Mouse (Mus musculus) lung, postnatal 0 days (tissue): ENCODE measurements around the gene Ppp1r36. TPM values are rescaled to one million over a fixed set of nuclear protein-coding genes. Genes with fewer than 3 reads are reported as not detected.
A peak's percentile ranks its signal among the peaks of the same experiment; 100 is the strongest.

ENCODE experiments used
- ATAC-seq: fragments of 200-750 bp; cut with Nextera tagmentation; 2 replicates; pipeline ENCODE4 v1.8.0; 2017; ENCODE audit warnings: moderate library complexity
- DNase-seq: peaks from one replicate; pipeline ENCODE4 v3.0.0-alpha.2; 2016; ENCODE audit warnings: low spot score
- H3K27ac ChIP-seq: fragments of 300-500 bp; sonication (generic); 2 replicates; pipeline ENCODE4 v1.5.1; 2014; ENCODE audit warnings: antibody characterized with exemption, mild to moderate bottlenecking, low read length, mixed read lengths
- H3K27me3 ChIP-seq: fragments of 300-500 bp; sonication (generic); replicated peaks from 2 replicates; pipeline ENCODE4 v1.6.1; 2014; ENCODE audit warnings: low read length, mixed read lengths; ENCODE audit not compliant: insufficient read depth
- H3K36me3 ChIP-seq: fragments of 300-500 bp; sonication (generic); 2 replicates; pipeline ENCODE4 v1.6.1; 2014; ENCODE audit warnings: low read length, mixed read lengths; ENCODE audit not compliant: insufficient read depth
- H3K4me1 ChIP-seq: fragments of 300-500 bp; sonication (generic); 2 replicates; pipeline ENCODE4 v1.6.1; 2014; ENCODE audit warnings: antibody characterized with exemption, low read depth, low read length, mixed read lengths; ENCODE audit not compliant: insufficient read depth
- H3K4me2 ChIP-seq: fragments of 300-500 bp; sonication (generic); replicated peaks from 2 replicates; pipeline ENCODE4 v1.6.1; 2014; ENCODE audit warnings: low read depth, mild to moderate bottlenecking, low read length, moderate library complexity, mixed read lengths
- H3K4me3 ChIP-seq: fragments of 300-500 bp; sonication (generic); 2 replicates; pipeline ENCODE4 v1.5.1; 2014; ENCODE audit warnings: low read depth, low read length
- H3K9ac ChIP-seq: fragments of 300-500 bp; sonication (generic); replicated peaks from 2 replicates; pipeline ENCODE4 v1.6.1; 2014; ENCODE audit warnings: low read depth, mild to moderate bottlenecking
- H3K9me3 ChIP-seq: fragments of 300-500 bp; sonication (generic); 2 replicates; pipeline ENCODE4 v1.6.1; 2016; ENCODE audit warnings: low read length, mixed read lengths
- CTCF ChIP-seq: IDR thresholded peaks from 2 replicates; pipeline ENCODE4 v1.5.1; 2016; ENCODE audit warnings: antibody characterized with exemption, mild to moderate bottlenecking
- EP300 ChIP-seq: IDR thresholded peaks from 2 replicates; pipeline ENCODE4 v1.6.1; 2016; ENCODE audit warnings: antibody characterized with exemption, mild to moderate bottlenecking, control low read depth
- WGBS: fragments of 180-500 bp; shearing (Covaris S2); extraction: QIAGEN DNeasy Blood & Tissue Kit; methylation state at CpG from one replicate; pipeline ENCODE4 v1.1.7; 2014; 5-methylcytosine and 5-hydroxymethylcytosine counted together
- polyA plus RNA-seq: library from polyadenylated mRNA; unstranded; fragments of >200 nt; fragmentation: Nextera tagmentation; extraction: Ambion mirVana; gene quantifications from 2 replicates; pipeline ENCODE4 v1.2.1, GENCODE M21; 2015

Ppp1r36 gene
- polyA plus RNA-seq, 1 experiment from 2014 or later: 11.5 TPM

DNA sequence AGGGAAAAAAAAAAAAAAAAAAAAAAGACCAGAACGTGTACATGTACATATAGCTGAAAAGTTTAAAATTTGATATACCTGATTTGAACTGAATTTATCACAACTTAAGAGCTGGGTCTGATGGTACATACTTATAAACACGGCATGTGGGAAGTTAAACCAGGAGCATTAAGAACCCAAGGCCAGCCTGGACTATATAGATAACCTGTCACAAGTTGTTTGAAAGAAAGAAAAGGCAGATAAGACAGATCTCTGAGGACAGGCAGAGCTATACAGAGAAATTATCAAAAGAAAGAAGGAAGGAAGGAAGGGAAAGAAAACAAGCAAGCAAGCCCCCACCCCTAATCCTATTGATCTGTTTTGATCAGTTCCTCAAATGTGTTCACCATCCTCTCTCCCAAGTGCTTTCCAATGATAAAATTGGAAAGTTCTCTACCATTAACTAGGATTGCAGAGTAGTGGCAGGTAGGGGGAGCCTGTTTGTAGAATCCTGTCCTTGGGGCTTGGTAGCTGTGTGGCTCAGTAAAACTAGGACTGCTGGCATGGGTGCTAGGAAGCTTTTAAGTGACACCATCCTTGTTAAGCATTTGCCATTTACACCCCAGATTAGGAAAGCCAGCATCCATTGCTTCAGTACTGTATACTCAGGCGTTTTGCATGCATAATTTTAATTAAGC is 25.6 kb upstream of the Ppp1r36 start:
- Histone ChIP-seq H3K4me3 (no peak overlapping the region), H3K4me1 (no peaks in the 10 kb centered on the region), H3K27ac (no peak overlapping the region), H3K27me3 (no peaks in the 10 kb centered on the region), H3K4me2 (no peak overlapping the region), H3K36me3 (no peaks in the 10 kb centered on the region), H3K9ac (no peak overlapping the region), H3K9me3 (no peaks in the 10 kb centered on the region)
- no peak for DNase-seq
- WGBS: 72% methylated on average over 3 of the region's 3 CpGs
- TF ChIP-seq EP300: no peak
- TF ChIP-seq CTCF: peak; percentile 13; the same call in 1 of the 2 replicates
- no peak for ATAC-seq

DNA sequence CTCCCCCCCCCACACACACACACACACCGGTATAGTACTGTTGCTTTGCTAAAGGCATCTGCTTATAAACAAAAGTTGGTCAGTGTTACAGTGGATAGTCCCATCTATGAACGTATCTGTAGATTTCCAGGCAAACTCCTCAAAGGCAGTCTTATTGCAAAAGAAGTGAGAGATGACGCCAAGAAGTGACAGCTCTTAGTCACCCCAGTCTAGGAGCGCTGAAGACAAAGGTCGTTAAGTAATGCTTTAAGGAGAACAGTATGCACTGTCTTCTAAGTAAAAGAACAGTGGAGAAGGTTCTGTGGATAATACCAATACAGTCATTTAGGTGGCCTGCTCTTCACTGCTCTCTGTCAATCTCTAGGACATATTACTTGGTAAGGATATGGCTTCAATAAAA is 24.4 kb upstream of the Ppp1r36 start:
- DNase-seq (peak; percentile 71), ATAC-seq (peak; percentile 71)
- no peak overlapping the region for H3K9ac ChIP-seq
- WGBS: 61% methylated on average over 5 of the region's 5 CpGs
- no peaks in the 10 kb centered on the region for H3K27me3 ChIP-seq
- H3K4me1 ChIP-seq: no peaks in the 10 kb centered on the region
- H3K4me3 ChIP-seq: no peak overlapping the region
- no peaks in the 10 kb centered on the region for H3K9me3 ChIP-seq
- H3K27ac ChIP-seq: no peak overlapping the region
- TF ChIP-seq CTCF: no peak
- TF ChIP-seq EP300: peak; percentile 83
- no peaks in the 10 kb centered on the region for H3K36me3 ChIP-seq
- no peak overlapping the region for H3K4me2 ChIP-seq

GRCm38 (mm10) chr12:76397281-76397680 is 20.1 kb upstream of the Ppp1r36 start:
- H3K27ac ChIP-seq: no peak overlapping the region
- H3K27me3 ChIP-seq: no peaks in the 10 kb centered on the region
- DNase-seq: no peak
- TF ChIP-seq CTCF (no peak), EP300 (no peak)
- H3K36me3 ChIP-seq: no peaks in the 10 kb centered on the region
- no peak for ATAC-seq
- 86% methylated on average over 5 of the region's 5 CpGs for WGBS
- H3K4me2 ChIP-seq: no peak overlapping the region
- H3K9ac ChIP-seq: no peak overlapping the region
- no peak overlapping the region for H3K4me3 ChIP-seq
- H3K9me3 ChIP-seq: no peaks in the 10 kb centered on the region
- H3K4me1 ChIP-seq: no peaks in the 10 kb centered on the region

DNA sequence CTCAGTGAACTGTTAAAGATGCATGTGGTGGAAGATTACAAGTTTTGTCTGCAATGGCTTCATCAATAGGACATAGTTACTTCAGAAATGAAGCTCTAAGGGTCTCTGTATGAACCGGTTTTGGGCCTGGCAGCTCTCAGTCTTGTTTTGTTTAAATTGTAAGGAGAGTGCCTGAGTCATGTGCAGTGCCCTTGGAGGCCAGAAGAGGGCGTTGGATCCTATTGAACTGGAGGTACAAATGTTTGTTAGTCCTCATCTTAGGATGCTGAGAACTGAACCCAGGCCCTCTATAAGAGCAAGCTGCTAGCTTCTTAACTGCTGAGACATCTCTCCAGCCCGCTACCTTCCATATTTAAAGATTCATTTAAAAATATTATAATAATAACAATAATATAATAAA is 15.7 kb upstream of the Ppp1r36 start:
- peaks cover 17% of the 10 kb centered on the region; the same call in 1 of the 2 replicates for H3K27me3 ChIP-seq
- no peak overlapping the region for H3K27ac ChIP-seq
- peaks cover 12% of the 10 kb centered on the region; the same call in 1 of the 2 replicates for H3K4me1 ChIP-seq
- DNase-seq (no peak), ATAC-seq (no peak)
- no peak overlapping the region for H3K4me2 ChIP-seq
- H3K9me3 ChIP-seq: no peaks in the 10 kb centered on the region
- 51% methylated on average over 3 of the region's 3 CpGs for WGBS
- no peak overlapping the region for H3K4me3 ChIP-seq
- H3K36me3 ChIP-seq: no peaks in the 10 kb centered on the region
- no peak overlapping the region for H3K9ac ChIP-seq
- TF ChIP-seq EP300 (no peak), CTCF (peak; percentile 49)

DNA sequence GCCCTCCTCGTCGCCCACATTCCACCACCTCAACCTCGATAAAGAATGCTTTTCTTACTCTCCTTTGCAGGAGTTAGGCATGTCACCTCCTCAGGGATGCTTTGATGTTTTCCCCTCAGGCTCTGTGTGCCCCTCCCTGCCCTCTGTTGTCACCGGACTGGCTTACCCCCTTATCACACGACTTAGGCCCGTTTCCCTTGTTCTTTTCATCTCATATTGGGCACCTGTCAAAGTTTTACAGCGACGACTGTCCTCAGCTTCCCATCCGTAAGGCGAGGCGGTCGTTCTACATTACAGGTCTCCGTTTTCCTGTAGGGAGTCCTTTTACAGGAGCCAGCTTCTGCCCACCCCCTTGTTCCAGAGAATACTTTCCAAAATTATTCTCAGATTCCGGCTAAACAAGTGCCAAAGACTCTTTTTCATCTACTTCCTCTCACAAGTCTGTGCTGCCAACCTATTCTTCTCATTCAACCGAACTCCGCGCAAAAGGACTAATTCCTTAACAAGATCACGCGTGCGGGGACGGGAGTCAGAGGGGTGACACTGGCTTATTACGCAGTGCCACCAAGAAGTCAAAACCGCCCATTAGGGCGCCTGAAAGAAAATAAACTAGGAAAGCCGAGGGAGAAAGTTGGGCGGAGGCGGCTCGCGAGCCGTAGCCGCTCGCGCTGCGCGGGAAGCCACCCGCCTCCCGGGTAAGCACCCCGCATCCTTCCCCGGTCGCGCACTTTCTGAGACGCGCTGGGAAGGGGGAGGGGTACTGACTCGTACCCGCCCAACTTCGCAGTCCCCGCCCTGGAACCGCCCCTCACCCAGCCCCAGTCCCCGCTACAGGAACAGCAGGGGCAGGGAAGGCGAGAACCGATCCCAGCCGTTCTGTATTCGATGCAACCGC is 14.1 kb upstream of the Ppp1r36 start:
- 4% methylated on average over 45 of the region's 54 CpGs for WGBS
- H3K4me1 ChIP-seq: peaks cover 12% of the 10 kb centered on the region; the same call in 1 of the 2 replicates

DNA sequence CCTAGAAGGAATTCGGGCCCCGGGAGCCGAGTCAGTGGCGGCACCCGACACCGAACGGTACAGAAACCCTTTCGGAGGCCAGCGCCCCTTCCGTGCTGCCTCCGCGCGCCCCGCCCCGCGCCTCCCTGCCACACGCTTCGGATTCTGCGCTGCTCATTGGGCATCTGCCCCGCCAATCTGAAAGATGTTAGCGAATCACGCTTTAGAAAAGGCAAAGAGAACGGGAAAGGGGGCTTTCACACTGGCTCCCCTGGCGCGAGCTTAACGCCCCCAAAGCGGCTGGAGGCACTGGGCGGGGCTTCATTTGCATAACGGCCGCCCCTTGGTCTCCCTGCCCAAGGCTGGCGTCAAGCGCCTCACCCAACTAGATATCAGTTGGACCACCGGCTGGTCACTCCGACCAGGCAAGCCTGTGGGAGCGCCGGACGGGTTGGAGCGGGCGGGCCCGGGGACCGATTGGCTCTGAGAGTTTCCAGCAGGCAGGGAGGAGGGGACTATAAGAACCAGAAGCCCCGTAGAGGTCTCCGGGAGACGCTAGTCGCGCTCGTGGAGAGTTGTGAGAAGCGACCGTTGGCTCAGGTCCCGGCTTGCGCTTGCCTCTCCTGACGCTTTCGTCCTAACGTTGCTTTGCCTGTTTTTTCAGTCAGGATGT is 13.3 kb upstream of the Ppp1r36 start, which contains the start of gene Hspa2:
Gene Hspa2 (plus strand): TSS at position 291 of the 652 bp plus-strand sequence.
- peaks cover 12% of the 10 kb centered on the region; the same call in 1 of the 2 replicates for H3K4me1 ChIP-seq
- TF ChIP-seq CTCF (no peak), EP300 (no peak)
- ATAC-seq: peak; percentile 98
- H3K4me2 ChIP-seq: peak within 1 kb of the TSS; percentile 79
- peak within 1 kb of the TSS; percentile 90 for H3K27ac ChIP-seq
- H3K4me3 ChIP-seq: peak within 1 kb of the TSS; percentile 62
- no peaks in the 10 kb centered on the region for H3K9me3 ChIP-seq
- peak within 1 kb of the TSS; percentile 55 for H3K9ac ChIP-seq
- WGBS: 1% methylated on average over 48 of the region's 54 CpGs
- peaks cover 17% of the 10 kb centered on the region; the same call in 1 of the 2 replicates for H3K27me3 ChIP-seq
- H3K36me3 ChIP-seq: no peaks in the 10 kb centered on the region
- peak; percentile 100 for DNase-seq

More for the DNA sequence above, 14.1 kb upstream of the Ppp1r36 start:
- Histone ChIP-seq H3K4me2 (peak overlapping the region; percentile 79), H3K36me3 (no peaks in the 10 kb centered on the region), H3K9me3 (no peaks in the 10 kb centered on the region), H3K27me3 (peaks cover 17% of the 10 kb centered on the region; the same call in 1 of the 2 replicates), H3K27ac (peak overlapping the region; percentile 90), H3K9ac (peak overlapping the region; percentile 55), H3K4me3 (peak overlapping the region; percentile 62)
- DNase-seq (peak; percentile 94), ATAC-seq (peak; percentile 80)
- TF ChIP-seq CTCF (no peak), EP300 (no peak)
